8 mouse cellular contexts compared by ENCODE assay signal in genomic region chrX:136707446-136708167, GRCm38 (mm10). TPM values are rescaled to one million over a fixed set of nuclear protein-coding genes. Genes with fewer than 3 reads are reported as not detected.
DNase-seq lines count a peak whose midpoint lies in the region; ATAC-seq lines count a peak whose summit lies in the region.

Gene Tceal1, plus strand, starts transcription at chrX:136707982.

- no peaks in the 10 kb centered on the region for H3K36me3 ChIP-seq in embryonic facial prominence, embryonic 15.5 days
- H3K36me3 ChIP-seq in kidney, embryonic 15.5 days: no peaks in the 10 kb centered on the region
- no peaks in the 10 kb centered on the region for H3K36me3 ChIP-seq in limb, embryonic 15.5 days
- H3K36me3 ChIP-seq in midbrain, embryonic 15.5 days (replicated peaks): no peaks in the 10 kb centered on the region
- no peaks in the 10 kb centered on the region for H3K36me3 ChIP-seq in stomach, embryonic 16.5 days (ENCODE audit: control insufficient read depth, insufficient read depth, low read length)

- no peaks in the 10 kb centered on the region for H3K4me1 ChIP-seq in embryonic facial prominence, embryonic 15.5 days
- 0 out of 2 replicates have a peak, but pooled peaks cover 2% of the 10 kb centered on the region for H3K4me1 ChIP-seq in kidney, embryonic 15.5 days
- H3K4me1 ChIP-seq in limb, embryonic 15.5 days: no peaks in the 10 kb centered on the region
- 0 out of 2 replicates have a peak, but pooled peaks cover 5% of the 10 kb centered on the region for H3K4me1 ChIP-seq in midbrain, embryonic 15.5 days
- H3K4me1 ChIP-seq in stomach, embryonic 16.5 days (ENCODE audit: control insufficient read depth, insufficient read depth, low read length): no peaks in the 10 kb centered on the region

- H3K4me3 ChIP-seq in embryonic facial prominence, embryonic 15.5 days (replicated peaks): peak within 1 kb of the TSS; percentile 52
- H3K4me3 ChIP-seq in kidney, embryonic 15.5 days (replicated peaks): peak within 1 kb of the TSS; percentile 54
- peak within 1 kb of the TSS; percentile 50 for H3K4me3 ChIP-seq in limb, embryonic 15.5 days
- peak within 1 kb of the TSS; percentile 49 for H3K4me3 ChIP-seq in midbrain, embryonic 15.5 days
- peak within 1 kb of the TSS; percentile 56 for H3K4me3 ChIP-seq in stomach, embryonic 16.5 days (replicated peaks; ENCODE audit: low read length)

- H3K9ac ChIP-seq in embryonic facial prominence, embryonic 15.5 days: peak within 1 kb of the TSS; percentile 26
- H3K9ac ChIP-seq in kidney, embryonic 15.5 days: peak within 1 kb of the TSS; percentile 56
- peak within 1 kb of the TSS; percentile 39 for H3K9ac ChIP-seq in limb, embryonic 15.5 days
- peak within 1 kb of the TSS; percentile 57 for H3K9ac ChIP-seq in midbrain, embryonic 15.5 days
- peak within 1 kb of the TSS; percentile 64 for H3K9ac ChIP-seq in stomach, embryonic 16.5 days (ENCODE audit: low read length)

- H3K27ac ChIP-seq in embryonic facial prominence, embryonic 15.5 days (replicated peaks): peak within 1 kb of the TSS; percentile 80
- peak within 1 kb of the TSS; percentile 85 for H3K27ac ChIP-seq in kidney, embryonic 15.5 days
- peak within 1 kb of the TSS; percentile 82 for H3K27ac ChIP-seq in limb, embryonic 15.5 days
- H3K27ac ChIP-seq in midbrain, embryonic 15.5 days: peak within 1 kb of the TSS; percentile 92
- peak within 1 kb of the TSS; percentile 75 for H3K27ac ChIP-seq in stomach, embryonic 16.5 days (ENCODE audit: low read length)

- WGBS in embryonic facial prominence, embryonic 15.5 days: 15% methylated on average over 15 of the region's 15 CpGs
- WGBS in kidney, embryonic 15.5 days: 20% methylated on average over 15 of the region's 15 CpGs
- WGBS in limb, embryonic 15.5 days: 35% methylated on average over 15 of the region's 15 CpGs
- WGBS in midbrain, embryonic 15.5 days: 34% methylated on average over 15 of the region's 15 CpGs
- WGBS in stomach, embryonic 16.5 days: 19% methylated on average over 15 of the region's 15 CpGs

- H3K27me3 ChIP-seq in embryonic facial prominence, embryonic 15.5 days: no peaks in the 10 kb centered on the region
- peaks cover 15% of the 10 kb centered on the region for H3K27me3 ChIP-seq in kidney, embryonic 15.5 days
- H3K27me3 ChIP-seq in limb, embryonic 15.5 days: 0 out of 2 replicates have a peak, but pooled peaks cover 2% of the 10 kb centered on the region
- H3K27me3 ChIP-seq in midbrain, embryonic 15.5 days (replicated peaks): no peaks in the 10 kb centered on the region
- H3K27me3 ChIP-seq in stomach, embryonic 16.5 days (ENCODE audit: control insufficient read depth, insufficient read depth, low read length): no peaks in the 10 kb centered on the region

- H3K9me3 ChIP-seq in embryonic facial prominence, embryonic 15.5 days (replicated peaks): no peaks in the 10 kb centered on the region
- no peaks in the 10 kb centered on the region for H3K9me3 ChIP-seq in kidney, embryonic 15.5 days (replicated peaks)
- no peaks in the 10 kb centered on the region for H3K9me3 ChIP-seq in limb, embryonic 15.5 days
- no peaks in the 10 kb centered on the region for H3K9me3 ChIP-seq in midbrain, embryonic 15.5 days
- no peaks in the 10 kb centered on the region for H3K9me3 ChIP-seq in stomach, embryonic 16.5 days (replicated peaks; ENCODE audit: control insufficient read depth, low read length)

- peak; percentile 88 for ATAC-seq in embryonic facial prominence, embryonic 15.5 days (ENCODE audit: insufficient number of reproducible peaks, low FRiP score, low TSS enrichment, low read depth)
- peak; percentile 93 for ATAC-seq in kidney, embryonic 15.5 days (replicated peaks; ENCODE audit: low FRiP score)
- ATAC-seq in limb, embryonic 15.5 days (ENCODE audit: insufficient number of reproducible peaks, low FRiP score, low TSS enrichment, low read depth): no peak
- peak; percentile 98 for ATAC-seq in midbrain, embryonic 15.5 days (replicated peaks)
- ATAC-seq in stomach, embryonic 16.5 days (ENCODE audit: insufficient read depth, low FRiP score): peak; percentile 84

- DNase-seq in thymus, postnatal 4 days: peak; percentile 8
- no peak for DNase-seq in thymus, adult 18-20 months
- peak; percentile 48 to 52 for DNase-seq in heart, adult 9 months (ENCODE audit: low spot score in 2 of 2)

- peak within 1 kb of the TSS; percentile 52 for H3K4me2 ChIP-seq in embryonic facial prominence, embryonic 15.5 days (replicated peaks)
- peak within 1 kb of the TSS; percentile 60 for H3K4me2 ChIP-seq in kidney, embryonic 15.5 days
- H3K4me2 ChIP-seq in limb, embryonic 15.5 days: peak within 1 kb of the TSS; percentile 45
- H3K4me2 ChIP-seq in midbrain, embryonic 15.5 days: peak within 1 kb of the TSS; percentile 60
- peak within 1 kb of the TSS; percentile 54 for H3K4me2 ChIP-seq in stomach, embryonic 16.5 days (ENCODE audit: low read depth, low read length)

RNA-seq across cellular contexts. Expression of gene Tceal1, which starts in this region (rescaled TPM):
- polyA plus RNA-seq in embryonic facial prominence, embryonic 15.5 days (2015; fragmentation: Nextera tagmentation; extraction: Ambion mirVana): 13.8 and 14.9 TPM in 2 replicates
- 10.4 and 11.8 TPM in 2 replicates for polyA plus RNA-seq in kidney, embryonic 15.5 days (2015; fragmentation: Nextera tagmentation; extraction: Ambion mirVana)
- polyA plus RNA-seq in limb, embryonic 15.5 days (2015; fragmentation: Nextera tagmentation; extraction: Ambion mirVana): 12.9 and 15.0 TPM in 2 replicates
- 21.3 and 22.1 TPM in 2 replicates for polyA plus RNA-seq in midbrain, embryonic 15.5 days (2015; fragmentation: Nextera tagmentation; extraction: Ambion mirVana)
- 9.1 and 10.4 TPM in 2 replicates for polyA plus RNA-seq in stomach, embryonic 16.5 days (2015; fragmentation: Nextera tagmentation; extraction: Ambion mirVana)

Comparison
In these comparisons a context has a peak if more than half of its experiments do, and no peak if none do; other contexts are left out.
1. DNase-seq: peak in thymus, postnatal 4 days (single experiment) and heart, adult 9 months (2 of 2); none in thymus, adult 18-20 months (0 of 2).
2. Peak in every context shown above with its lines, with median percentiles within 50 percentile points of each other: H3K27ac ChIP-seq, H3K4me2 ChIP-seq, H3K4me3 ChIP-seq and H3K9ac ChIP-seq.